Mouse (Mus musculus) erythroblast, embryonic 14.5 days (primary cell): ENCODE data around the gene Cpsf4. TPM values are rescaled to one million over a fixed set of nuclear protein-coding genes. Genes with fewer than 3 reads are reported as not detected.

Source experiments
- H3K27me3 ChIP-seq: 2 replicates; pipeline ENCODE4 v1.6.1; 2012; ENCODE audit warnings: inconsistent platforms; ENCODE audit not compliant: control insufficient read depth
- H3K36me3 ChIP-seq: 2 replicates; pipeline ENCODE4 v1.6.1; 2012; ENCODE audit warnings: mild to moderate bottlenecking, inconsistent platforms; ENCODE audit not compliant: control insufficient read depth
- H3K4me1 ChIP-seq: 2 replicates; pipeline ENCODE4 v1.6.1; 2012; ENCODE audit warnings: inconsistent platforms; ENCODE audit not compliant: control insufficient read depth
- H3K4me3 ChIP-seq: replicated peaks from 2 replicates; pipeline ENCODE3; 2012; ENCODE audit warnings: moderate library complexity, mild to moderate bottlenecking, inconsistent platforms
- H3K9me3 ChIP-seq: 2 replicates; pipeline ENCODE4 v1.6.1; 2012; ENCODE audit warnings: low read length, inconsistent platforms, mixed read lengths; ENCODE audit not compliant: control insufficient read depth
- GATA1 ChIP-seq: IDR thresholded peaks from 2 replicates; pipeline ENCODE4 v1.6.1; 2012; ENCODE audit warnings: low read length, inconsistent platforms, mixed read lengths
- TAL1 ChIP-seq: IDR thresholded peaks from 3 replicates; pipeline ENCODE4 v1.6.1; 2012; ENCODE audit warnings: low read length, inconsistent platforms, mixed read lengths
- polyA plus RNA-seq: library from polyadenylated mRNA; stranded (reverse); fragments of >175 nt; gene quantifications from 2 replicates; pipeline ENCODE4 v1.2.3, GENCODE M21; 2012

Gene Cpsf4
- polyA plus RNA-seq, 1 experiment, result 7.8 TPM

DNA sequence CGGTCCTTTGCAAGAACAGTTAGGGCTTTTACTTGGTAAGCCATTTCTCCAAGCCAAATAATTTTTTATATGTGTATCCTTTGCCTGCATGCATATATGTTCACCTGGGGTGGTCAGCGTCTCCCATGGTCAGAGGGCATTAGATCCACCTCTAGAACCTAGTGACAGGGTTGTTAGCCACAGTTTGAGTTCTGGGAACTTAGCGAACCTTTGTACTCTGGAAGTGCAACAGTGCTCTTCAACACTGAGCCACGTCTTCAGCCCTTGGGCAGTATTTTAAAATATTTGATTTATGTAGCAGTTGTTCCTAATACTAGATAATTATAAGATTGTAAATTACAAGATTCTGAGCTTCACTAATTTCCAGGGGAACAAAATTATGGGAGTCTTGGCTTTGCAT, 63.6 kb downstream of the Cpsf4 start:
- Histone ChIP-seq H3K4me3 (peak overlapping the region; percentile 73), H3K9me3 (no peaks in the 10 kb centered on the region), H3K4me1 (peaks cover 29% of the 10 kb centered on the region), H3K27me3 (no peaks in the 10 kb centered on the region), H3K36me3 (peaks cover 26% of the 10 kb centered on the region)
- no peak for TF ChIP-seq GATA1
- no peak for TF ChIP-seq TAL1

GRCm38 (mm10) chr5:145231367-145231871, 64.4 kb downstream of the Cpsf4 start, which contains the start of gene Zfp655:
TSS of gene Zfp655 (plus strand) at chr5:145231715.
- Histone ChIP-seq H3K36me3 (peaks cover 34% of the 10 kb centered on the region), H3K4me1 (peaks cover 29% of the 10 kb centered on the region), H3K4me3 (peak within 1 kb of the TSS; percentile 73), H3K27me3 (no peaks in the 10 kb centered on the region), H3K9me3 (no peaks in the 10 kb centered on the region)
- TF ChIP-seq TAL1 (no peak), GATA1 (no peak; the same call in 1 of the 2 replicates)

Other genes starting within 250 kb of the Cpsf4 start
- 0.01 TPM in 2 replicates for gene Smurf1, start 201.4 kb upstream of the Cpsf4 start, polyA plus RNA-seq
- gene Gm4871, start 134.5 kb upstream of the Cpsf4 start, polyA plus RNA-seq, result not detected in 2 replicates
- not detected in 2 replicates for gene 1700018F24Rik, start 124.2 kb upstream of the Cpsf4 start, polyA plus RNA-seq
- gene Arpc1a, start 83.4 kb upstream of the Cpsf4 start, polyA plus RNA-seq, result 2.7 and 3.0 TPM in 2 replicates
- gene Kpna7, start 83.2 kb upstream of the Cpsf4 start, polyA plus RNA-seq, result not detected in 2 replicates
- 5.7 and 6.2 TPM in 2 replicates for gene Arpc1b, start 53.0 kb upstream of the Cpsf4 start, polyA plus RNA-seq
- gene Pdap1, start 27.0 kb upstream of the Cpsf4 start, polyA plus RNA-seq, result 23.4 and 39.5 TPM in 2 replicates
- gene Bud31, start 26.9 kb upstream of the Cpsf4 start, polyA plus RNA-seq, result 2.2 and 3.0 TPM in 2 replicates
- 1.1 and 1.3 TPM in 2 replicates for gene Ptcd1, start 105 bp upstream of the Cpsf4 start, polyA plus RNA-seq
- 8.3 and 21.1 TPM in 2 replicates for gene Atp5j2, start 24.8 kb downstream of the Cpsf4 start, polyA plus RNA-seq
- gene Zkscan14, start 34.7 kb downstream of the Cpsf4 start, polyA plus RNA-seq, result 1.3 and 2.0 TPM in 2 replicates
- gene Zkscan5, start 37.3 kb downstream of the Cpsf4 start, polyA plus RNA-seq, result 0.13 and 0.15 TPM in 2 replicates
- gene Zfp655, start 64.5 kb downstream of the Cpsf4 start, polyA plus RNA-seq, result 0.87 and 1.1 TPM in 2 replicates
- gene Zscan25, start 113.3 kb downstream of the Cpsf4 start, polyA plus RNA-seq, result 1.3 and 1.7 TPM in 2 replicates
- not detected in 2 replicates for gene Cyp3a57, start 178.1 kb downstream of the Cpsf4 start, polyA plus RNA-seq